Mouse (Mus musculus) cerebellum, adult 9-11 months (tissue): ENCODE results near the gene Bms1.
A peak's percentile ranks its signal among the peaks of the same experiment; 100 is the strongest.

Source experiments
- DNase-seq: peaks from one replicate; pipeline ENCODE4 v3.0.0; 2022

The Bms1 gene

GRCm38 (mm10) chr6:118419050-118419920 is at the start of gene Bms1:
Bms1 (minus strand) TSS chr6:118419474.
- DNase-seq = peak; percentile 97

- no peak for DNase-seq
These were observed 42.9 kb upstream of the Bms1 start for GRCm38 (mm10) chr6:118462069-118462705.

GRCm38 (mm10) chr6:118457726-118458125 is 38.5 kb upstream of the Bms1 start:
- DNase-seq = no peak

- peak; percentile 96 for DNase-seq
These were observed 35.9 kb upstream of the Bms1 start, which contains the start of gene Zfp248 for GRCm38 (mm10) chr6:118455042-118455631. Zfp248 (minus strand) TSS chr6:118455528.

- DNase-seq = no peak
These were observed 35.2 kb upstream of the Bms1 start for GRCm38 (mm10) chr6:118454452-118454851.

- DNase-seq = no peak
These were observed 12.2 kb upstream of the Bms1 start for GRCm38 (mm10) chr6:118431502-118431901.

GRCm38 (mm10) chr6:118426666-118427065 is 7.4 kb upstream of the Bms1 start:
- DNase-seq = no peak

GRCm38 (mm10) chr6:118410428-118410827 is 8.8 kb downstream of the Bms1 start:
- no peak for DNase-seq

GRCm38 (mm10) chr6:118408510-118408909 is 10.8 kb downstream of the Bms1 start:
- DNase-seq = no peak

- no peak for DNase-seq
These were observed 12.9 kb downstream of the Bms1 start for GRCm38 (mm10) chr6:118406421-118406820.

GRCm38 (mm10) chr6:118390746-118391145 is 28.5 kb downstream of the Bms1 start:
- DNase-seq = no peak

- DNase-seq = no peak
These were observed 33.3 kb downstream of the Bms1 start for GRCm38 (mm10) chr6:118385962-118386361.

- DNase-seq = no peak
These were observed 38.0 kb downstream of the Bms1 start for GRCm38 (mm10) chr6:118381234-118381633.

- DNase-seq = no peak
These were observed 38.6 kb downstream of the Bms1 start for GRCm38 (mm10) chr6:118380630-118381029.

GRCm38 (mm10) chr6:118379451-118380167 is 39.7 kb downstream of the Bms1 start:
- peak; percentile 17 for DNase-seq

GRCm38 (mm10) chr6:118377611-118378010 is 41.7 kb downstream of the Bms1 start:
- no peak for DNase-seq

- DNase-seq = no peak
These were observed 43.3 kb downstream of the Bms1 start for GRCm38 (mm10) chr6:118376023-118376422.

GRCm38 (mm10) chr6:118375457-118375856 is 43.8 kb downstream of the Bms1 start:
- DNase-seq = no peak

GRCm38 (mm10) chr6:118375026-118375425 is 44.2 kb downstream of the Bms1 start:
- no peak for DNase-seq

- DNase-seq = peak; percentile 16
These were observed 46.0 kb downstream of the Bms1 start for GRCm38 (mm10) chr6:118373294-118373693.

- DNase-seq = no peak
These were observed 46.5 kb downstream of the Bms1 start for GRCm38 (mm10) chr6:118372794-118373193.

- no peak for DNase-seq
These were observed 51.8 kb downstream of the Bms1 start for GRCm38 (mm10) chr6:118367502-118367901.

GRCm38 (mm10) chr6:118366196-118366595 is 53.1 kb downstream of the Bms1 start:
- DNase-seq = no peak
